Mouse (Mus musculus): ENCODE measurements around the gene Hmg20b. TPM values are rescaled to one million over a fixed set of nuclear protein-coding genes. Genes with fewer than 3 reads are reported as not detected.

Hmg20b gene
- polyA plus RNA-seq, 1 experiment from 2014 or later, result 27.1 TPM

- ATAC-seq (ENCODE audit: low read depth) (no peak), DNase-seq (no peak)
- Histone ChIP-seq H3K4me1 (replicated peaks) (peaks cover 49% of the 10 kb centered on the region), H3K4me2 (peak overlapping the region; percentile 67), H3K9me3 (replicated peaks) (no peaks in the 10 kb centered on the region), H3K9ac (peak overlapping the region; percentile 59), H3K27ac (peak overlapping the region; percentile 53), H3K4me3 (replicated peaks) (peak overlapping the region; percentile 38), H3K36me3 (peaks cover 64% of the 10 kb centered on the region), H3K27me3 (no peaks in the 10 kb centered on the region)
- 60% methylated on average over 16 of the region's 16 CpGs for WGBS (ENCODE audit: insufficient replicate concordance)
Observed at GRCm38 (mm10) chr10:81316338-81317060, 33.8 kb downstream of the Hmg20b start.

GRCm38 (mm10) chr10:81315587-81315986, 34.7 kb downstream of the Hmg20b start:
- Histone ChIP-seq H3K27ac (no peak overlapping the region), H3K36me3 (peaks cover 73% of the 10 kb centered on the region), H3K4me3 (replicated peaks) (no peak overlapping the region), H3K27me3 (no peaks in the 10 kb centered on the region), H3K9ac (no peak overlapping the region), H3K4me2 (no peak overlapping the region), H3K9me3 (replicated peaks) (no peaks in the 10 kb centered on the region), H3K4me1 (replicated peaks) (peaks cover 49% of the 10 kb centered on the region)
- WGBS (ENCODE audit: insufficient replicate concordance), result 81% methylated on average over 16 of the region's 16 CpGs
- no peak for ATAC-seq (ENCODE audit: low read depth)
- DNase-seq, result no peak

- Histone ChIP-seq H3K4me1 (replicated peaks) (peaks cover 38% of the 10 kb centered on the region), H3K27ac (no peak overlapping the region), H3K9me3 (replicated peaks) (no peaks in the 10 kb centered on the region), H3K27me3 (no peaks in the 10 kb centered on the region), H3K4me3 (replicated peaks) (no peak overlapping the region), H3K4me2 (no peak overlapping the region), H3K9ac (no peak overlapping the region), H3K36me3 (peaks cover 87% of the 10 kb centered on the region)
- WGBS (ENCODE audit: insufficient replicate concordance), result 68% methylated on average over 7 of the region's 7 CpGs
- ATAC-seq (ENCODE audit: low read depth) (no peak), DNase-seq (no peak)
Observed at GRCm38 (mm10) chr10:81314201-81314600, 36.1 kb downstream of the Hmg20b start.

- 90% methylated on average over 13 of the region's 13 CpGs for WGBS (ENCODE audit: insufficient replicate concordance)
- no peak for ATAC-seq (ENCODE audit: low read depth)
- peaks cover 32% of the 10 kb centered on the region for H3K4me1 ChIP-seq (replicated peaks)
Observed at GRCm38 (mm10) chr10:81313581-81313980, 36.7 kb downstream of the Hmg20b start.

GRCm38 (mm10) chr10:81309571-81309970, 40.7 kb downstream of the Hmg20b start:
- Histone ChIP-seq H3K27ac (no peak overlapping the region), H3K9me3 (replicated peaks) (no peaks in the 10 kb centered on the region), H3K4me3 (replicated peaks) (no peak overlapping the region), H3K27me3 (no peaks in the 10 kb centered on the region), H3K4me2 (no peak overlapping the region), H3K4me1 (replicated peaks) (peaks cover 8% of the 10 kb centered on the region), H3K9ac (no peak overlapping the region), H3K36me3 (peaks cover 95% of the 10 kb centered on the region)
- 73% methylated on average over 5 of the region's 5 CpGs for WGBS (ENCODE audit: insufficient replicate concordance)
- ATAC-seq (ENCODE audit: low read depth), result no peak
- DNase-seq, result no peak

More at GRCm38 (mm10) chr10:81313581-81313980, 36.7 kb downstream of the Hmg20b start:
- Histone ChIP-seq H3K27ac (no peak overlapping the region), H3K9ac (no peak overlapping the region), H3K9me3 (replicated peaks) (no peaks in the 10 kb centered on the region), H3K27me3 (no peaks in the 10 kb centered on the region), H3K36me3 (peaks cover 89% of the 10 kb centered on the region), H3K4me2 (no peak overlapping the region), H3K4me3 (replicated peaks) (no peak overlapping the region)
- DNase-seq, result no peak

GRCm38 (mm10) chr10:81306837-81307682, 43.2 kb downstream of the Hmg20b start:
- H3K4me3 ChIP-seq (replicated peaks), result no peak overlapping the region
- no peaks in the 10 kb centered on the region for H3K9me3 ChIP-seq (replicated peaks)
- peaks cover 33% of the 10 kb centered on the region for H3K4me1 ChIP-seq (replicated peaks)
- no peak for ATAC-seq (ENCODE audit: low read depth)
- no peak overlapping the region for H3K4me2 ChIP-seq
- no peaks in the 10 kb centered on the region for H3K27me3 ChIP-seq
- DNase-seq, result no peak
- H3K36me3 ChIP-seq, result peaks cover 71% of the 10 kb centered on the region
- no peak overlapping the region for H3K9ac ChIP-seq
- 87% methylated on average over 21 of the region's 21 CpGs for WGBS (ENCODE audit: insufficient replicate concordance)
- H3K27ac ChIP-seq, result no peak overlapping the region

- ATAC-seq (ENCODE audit: low read depth), result no peak
- Histone ChIP-seq H3K4me3 (replicated peaks) (no peak overlapping the region), H3K4me1 (replicated peaks) (peaks cover 41% of the 10 kb centered on the region), H3K9ac (no peak overlapping the region), H3K27ac (no peak overlapping the region), H3K4me2 (no peak overlapping the region), H3K36me3 (peaks cover 62% of the 10 kb centered on the region), H3K27me3 (no peaks in the 10 kb centered on the region), H3K9me3 (replicated peaks) (no peaks in the 10 kb centered on the region)
- WGBS (ENCODE audit: insufficient replicate concordance), result 86% methylated on average over 12 of the region's 12 CpGs
- DNase-seq, result no peak
Observed at GRCm38 (mm10) chr10:81306173-81306668, 44.1 kb downstream of the Hmg20b start.

GRCm38 (mm10) chr10:81305663-81306062, 44.6 kb downstream of the Hmg20b start:
- Histone ChIP-seq H3K9me3 (replicated peaks) (no peaks in the 10 kb centered on the region), H3K9ac (no peak overlapping the region), H3K4me3 (replicated peaks) (no peak overlapping the region), H3K27me3 (no peaks in the 10 kb centered on the region), H3K36me3 (peaks cover 57% of the 10 kb centered on the region), H3K27ac (no peak overlapping the region), H3K4me2 (no peak overlapping the region), H3K4me1 (replicated peaks) (peaks cover 47% of the 10 kb centered on the region)
- ATAC-seq (ENCODE audit: low read depth), result no peak
- 85% methylated on average over 14 of the region's 14 CpGs for WGBS (ENCODE audit: insufficient replicate concordance)
- no peak for DNase-seq

GRCm38 (mm10) chr10:81304597-81305238, 45.6 kb downstream of the Hmg20b start:
- ATAC-seq (ENCODE audit: low read depth) (peak; percentile 34), DNase-seq (peak; percentile 60)
- H3K36me3 ChIP-seq, result peaks cover 47% of the 10 kb centered on the region
- H3K9me3 ChIP-seq (replicated peaks), result no peaks in the 10 kb centered on the region
- peaks cover 56% of the 10 kb centered on the region for H3K4me1 ChIP-seq (replicated peaks)
- H3K27me3 ChIP-seq, result no peaks in the 10 kb centered on the region
- 25% methylated on average over 8 of the region's 9 CpGs for WGBS (ENCODE audit: insufficient replicate concordance)
- H3K4me3 ChIP-seq (replicated peaks), result no peak overlapping the region
- H3K27ac ChIP-seq, result peak overlapping the region; percentile 27; the same call in 1 of the 2 replicates
- peak overlapping the region; percentile 22; the same call in 1 of the 2 replicates for H3K9ac ChIP-seq
- no peak overlapping the region; the same call in 1 of the 2 replicates for H3K4me2 ChIP-seq

GRCm38 (mm10) chr10:81303761-81304160, 46.5 kb downstream of the Hmg20b start:
- H3K9me3 ChIP-seq (replicated peaks), result no peaks in the 10 kb centered on the region
- 37% methylated on average over 7 of the region's 7 CpGs for WGBS (ENCODE audit: insufficient replicate concordance)
- ATAC-seq (ENCODE audit: low read depth) (no peak), DNase-seq (no peak)
- H3K4me2 ChIP-seq, result peak overlapping the region; percentile 58
- peaks cover 38% of the 10 kb centered on the region for H3K36me3 ChIP-seq
- H3K4me1 ChIP-seq (replicated peaks), result peaks cover 66% of the 10 kb centered on the region
- peak overlapping the region; percentile 56 for H3K9ac ChIP-seq
- H3K27ac ChIP-seq, result peak overlapping the region; percentile 71; the same call in 1 of the 2 replicates
- no peak overlapping the region for H3K4me3 ChIP-seq (replicated peaks)
- no peaks in the 10 kb centered on the region for H3K27me3 ChIP-seq

GRCm38 (mm10) chr10:81303258-81303657, 47.0 kb downstream of the Hmg20b start:
- DNase-seq, result no peak
- H3K4me3 ChIP-seq (replicated peaks), result peak overlapping the region; percentile 32
- H3K36me3 ChIP-seq, result peaks cover 34% of the 10 kb centered on the region
- H3K27ac ChIP-seq, result peak overlapping the region; percentile 71
- WGBS (ENCODE audit: insufficient replicate concordance), result 41% methylated on average over 10 of the region's 10 CpGs
- H3K9me3 ChIP-seq (replicated peaks), result no peaks in the 10 kb centered on the region
- peak; percentile 7; the same call in 1 of the 2 replicates for ATAC-seq (ENCODE audit: low read depth)
- no peaks in the 10 kb centered on the region for H3K27me3 ChIP-seq
- H3K4me2 ChIP-seq, result peak overlapping the region; percentile 58
- H3K9ac ChIP-seq, result peak overlapping the region; percentile 56
- H3K4me1 ChIP-seq (replicated peaks), result peaks cover 71% of the 10 kb centered on the region
